Mouse (Mus musculus) retina, adult 2 months (tissue): ENCODE results near the gene Adamts13.

ENCODE experiments used
- DNase-seq: peaks from one replicate; pipeline ENCODE4 v3.0.0-alpha.2; 2012; ENCODE audit warnings: low read depth, low spot score

The Adamts13 gene

DNA sequence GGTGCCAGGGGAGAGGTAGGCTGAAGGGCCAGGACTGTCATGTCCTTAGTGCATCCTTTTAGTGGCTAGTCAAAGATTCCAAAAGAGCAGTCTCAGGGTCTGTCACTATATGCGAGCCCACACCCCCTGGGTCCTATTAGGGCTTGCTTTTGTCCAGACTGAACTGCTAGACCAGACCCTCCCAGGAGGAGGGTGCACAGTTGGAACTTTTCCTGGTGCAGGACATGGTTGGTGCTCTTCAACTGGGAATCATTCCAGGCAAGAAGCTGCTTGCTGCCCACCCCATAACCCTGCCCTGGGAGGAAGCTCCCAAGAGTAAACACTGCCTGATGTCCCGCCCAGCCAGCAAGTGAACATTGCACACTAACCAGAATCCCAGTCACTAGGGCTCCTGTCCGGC lies at the start of gene Adamts13:
TSS of gene Adamts13 (plus strand) at position 301 of the 400 bp plus-strand sequence.
- DNase-seq, result no peak

DNA sequence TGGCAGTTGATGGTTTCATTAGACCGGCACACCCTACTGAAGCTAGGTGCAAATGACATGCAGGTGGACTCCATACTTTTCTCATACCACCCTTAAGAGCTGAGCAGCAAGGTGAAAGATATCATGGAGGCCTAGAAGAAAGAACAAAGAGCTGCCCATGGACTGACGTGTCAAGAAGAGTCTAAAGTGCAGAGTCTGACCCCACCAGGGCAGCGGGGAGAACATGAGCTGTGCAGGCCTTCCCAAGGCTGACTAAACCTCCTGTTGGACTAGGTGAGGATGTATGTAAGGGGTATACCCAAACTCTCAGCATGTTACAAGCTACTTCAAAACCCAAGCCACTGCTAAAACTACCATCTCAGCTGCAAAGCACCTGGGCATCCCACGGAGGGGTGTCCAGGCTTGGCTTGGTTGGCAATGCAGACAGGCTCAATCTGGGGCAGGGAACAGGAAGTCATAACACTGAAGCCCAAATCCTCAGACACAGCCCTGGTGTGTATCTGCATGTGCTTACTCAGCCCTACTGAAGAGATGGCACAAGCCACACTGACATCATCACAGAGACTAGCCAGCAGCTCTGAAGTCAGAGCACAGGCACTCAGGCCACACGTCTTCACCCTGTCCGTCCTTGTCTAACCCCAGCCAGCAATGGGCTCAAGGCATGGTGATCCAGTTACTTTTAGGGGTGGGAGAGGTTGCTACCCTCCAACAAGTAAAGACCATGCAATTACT lies 45.3 kb upstream of the Adamts13 start:
- no peak for DNase-seq

DNA sequence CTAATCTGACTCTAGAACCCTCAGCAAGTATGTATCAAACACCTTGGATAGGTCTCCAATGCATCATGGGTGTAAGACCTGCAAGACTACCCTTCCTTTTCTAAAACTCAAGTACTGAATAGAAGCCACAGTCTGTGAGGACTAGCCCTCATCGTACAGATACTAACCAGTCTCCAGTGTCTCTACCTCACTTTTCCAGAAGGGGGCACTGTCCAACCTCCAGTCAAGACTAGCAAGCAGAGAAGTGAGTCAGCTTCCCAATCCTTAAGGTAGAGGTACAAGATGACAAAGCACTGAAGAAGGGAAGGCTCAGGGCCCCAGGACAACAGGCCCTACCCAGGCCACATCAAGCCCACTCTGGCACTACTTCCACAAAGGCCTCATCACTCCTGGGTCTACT lies 42.8 kb upstream of the Adamts13 start:
- no peak for DNase-seq

DNA sequence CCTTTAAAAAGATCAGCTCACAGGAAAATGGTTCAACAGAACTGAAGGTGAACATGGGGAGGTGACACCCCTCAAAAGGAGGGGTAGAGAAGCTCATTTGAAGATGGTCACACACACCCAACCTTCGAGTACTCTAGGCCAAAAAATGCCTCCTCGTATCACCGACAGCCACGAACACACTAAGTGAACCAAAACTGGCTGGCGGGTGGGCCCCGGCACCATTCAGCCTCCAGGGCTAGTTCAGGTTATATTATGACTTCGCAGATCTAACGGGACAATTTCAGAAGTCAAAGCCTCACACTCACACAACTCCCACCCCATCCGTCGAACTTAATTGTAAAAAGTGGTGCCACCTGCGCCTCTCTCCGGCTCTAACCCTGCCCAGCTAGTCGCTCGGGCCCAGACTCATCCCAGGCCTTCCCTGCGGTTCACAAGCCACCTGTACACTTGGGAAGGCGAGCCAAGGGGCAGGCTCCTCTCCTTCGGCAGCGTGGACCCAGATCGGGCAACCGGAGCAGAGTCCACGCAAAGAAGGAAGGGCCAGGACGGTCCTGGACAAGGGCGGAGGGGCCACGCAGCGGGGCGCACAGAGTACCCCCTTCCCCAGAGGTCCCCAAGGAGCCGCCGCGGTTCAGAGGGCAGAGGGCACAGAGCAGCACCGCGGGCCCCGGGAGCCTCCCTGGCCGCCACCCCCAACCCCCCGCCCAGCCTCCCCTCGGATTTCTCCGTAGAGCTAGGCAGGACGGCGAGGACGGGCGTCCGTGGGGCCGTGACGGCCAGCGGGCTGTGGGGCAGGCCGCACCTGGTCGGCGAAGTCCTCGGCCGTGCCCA lies 40.5 kb upstream of the Adamts13 start:
- no peak for DNase-seq

DNA sequence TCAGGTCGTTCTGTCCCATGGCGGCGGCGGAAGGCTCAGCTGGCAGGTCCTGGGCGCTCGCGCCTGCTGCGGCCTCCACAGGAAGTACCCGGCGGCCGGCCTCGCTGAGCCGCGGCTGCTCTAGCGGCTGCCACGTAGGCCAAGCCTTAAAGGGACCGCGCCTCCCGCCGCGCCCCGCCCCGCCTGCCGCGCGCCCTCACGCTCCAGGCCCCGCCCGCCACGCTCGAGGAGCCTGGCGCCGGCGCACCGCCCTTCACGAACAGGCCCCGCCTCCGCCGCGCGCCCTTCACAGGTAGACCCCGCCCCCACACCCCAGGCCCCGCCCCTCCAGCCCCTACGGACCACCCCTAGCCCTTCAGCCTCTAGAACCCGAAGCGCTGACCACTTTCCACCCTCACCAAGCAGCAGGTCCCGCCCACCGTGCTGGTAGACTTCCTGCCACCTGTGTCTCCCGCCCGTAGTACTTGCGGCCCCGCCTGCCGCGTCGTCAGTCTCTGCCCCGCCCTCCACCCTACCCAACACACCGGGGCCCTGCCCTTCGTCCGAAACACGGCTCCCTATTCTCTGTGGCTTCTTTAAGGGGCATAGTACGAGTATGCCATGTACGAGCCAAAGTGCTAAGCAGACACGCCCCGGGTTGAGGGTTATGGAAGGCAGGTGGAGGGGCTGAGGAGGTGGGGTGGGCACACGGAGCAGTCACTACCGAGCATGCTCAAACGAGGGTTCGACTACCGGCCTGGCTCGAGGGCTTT lies 39.7 kb upstream of the Adamts13 start, which contains the start of the genes Surf4 and Stkld1:
TSS of gene Surf4 (minus strand) at position 625 of the 752 bp plus-strand sequence.
TSS of gene Stkld1 (plus strand) at position 744 of the 752 bp plus-strand sequence.
- peak; percentile 76 for DNase-seq

DNA sequence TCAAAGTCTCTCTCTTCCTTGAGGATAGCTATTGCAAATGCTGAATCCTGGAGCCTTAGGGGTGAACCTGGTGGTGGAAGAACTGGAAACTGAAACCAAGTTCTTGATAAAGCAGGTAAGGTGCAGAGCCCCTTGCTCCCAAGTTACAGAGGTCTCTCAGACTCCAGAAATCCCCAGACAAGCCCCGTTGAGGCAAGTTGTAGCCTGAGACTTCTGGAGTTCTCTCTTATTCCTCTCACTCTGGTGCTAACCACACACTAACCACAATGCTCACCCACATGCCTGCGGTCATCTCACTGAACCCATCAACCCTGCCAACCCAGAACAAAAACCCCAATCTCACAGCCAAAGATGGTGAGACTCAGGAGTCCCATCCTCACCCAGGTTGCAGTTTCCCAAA lies 37.9 kb upstream of the Adamts13 start:
- DNase-seq, result no peak

DNA sequence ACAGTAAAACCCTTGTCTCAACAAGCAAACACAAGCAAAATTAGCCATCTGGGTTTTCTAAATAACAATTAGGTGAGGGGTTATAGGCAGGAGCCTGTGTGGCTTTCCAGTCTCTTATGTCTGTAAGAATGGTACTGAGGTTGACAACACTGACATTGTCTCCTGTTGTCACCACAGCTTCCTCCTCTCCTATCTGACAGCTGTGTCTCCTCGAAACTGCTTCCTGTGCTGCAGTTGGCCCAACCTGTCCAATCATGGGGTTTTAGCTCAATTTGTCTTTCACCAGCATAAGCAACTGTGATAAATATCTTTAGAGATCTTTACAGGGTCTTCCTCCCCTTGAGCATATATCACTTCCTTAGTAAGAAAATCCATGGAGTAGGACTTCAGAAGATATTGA lies 36.8 kb upstream of the Adamts13 start:
- DNase-seq, result no peak

DNA sequence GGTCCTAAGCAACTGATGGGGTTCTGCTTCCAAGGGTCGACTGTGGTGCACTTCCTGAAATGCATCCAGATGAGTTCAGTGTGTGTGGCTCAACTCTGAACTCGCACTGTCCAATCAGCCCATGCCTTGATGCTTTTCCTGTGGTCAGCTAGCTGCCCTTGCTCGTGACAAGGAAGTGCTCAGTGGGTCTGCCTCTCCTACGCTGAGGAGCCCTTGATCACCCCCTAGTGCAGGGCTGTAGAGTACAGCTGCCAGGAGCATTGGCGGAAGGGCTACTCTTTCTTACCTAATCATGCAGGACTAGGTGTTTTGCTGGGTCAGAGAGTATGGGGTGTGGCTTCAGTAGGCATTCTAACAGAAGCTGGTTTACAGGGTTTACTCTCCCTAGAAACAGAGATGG lies 31.7 kb upstream of the Adamts13 start:
- DNase-seq, result no peak

DNA sequence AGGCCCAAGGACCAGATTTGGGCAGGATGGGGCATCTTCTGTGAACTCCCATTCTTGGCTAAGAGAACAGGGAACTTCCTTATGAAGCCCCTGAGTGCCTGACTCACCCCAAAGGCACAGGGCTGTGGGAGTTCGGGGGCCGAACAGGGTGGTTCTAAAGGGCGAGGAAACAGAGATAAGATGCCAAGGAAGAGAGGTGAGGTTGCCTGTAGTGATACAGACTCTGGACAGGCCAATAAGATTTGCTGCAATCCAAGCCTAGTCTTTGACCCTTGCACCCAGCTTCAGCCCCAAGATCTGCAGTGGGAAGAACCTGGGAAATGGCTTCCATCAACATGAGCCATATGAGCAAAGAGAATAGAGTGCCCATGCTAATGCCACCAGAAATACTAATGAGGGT lies 30.0 kb upstream of the Adamts13 start:
- no peak for DNase-seq

DNA sequence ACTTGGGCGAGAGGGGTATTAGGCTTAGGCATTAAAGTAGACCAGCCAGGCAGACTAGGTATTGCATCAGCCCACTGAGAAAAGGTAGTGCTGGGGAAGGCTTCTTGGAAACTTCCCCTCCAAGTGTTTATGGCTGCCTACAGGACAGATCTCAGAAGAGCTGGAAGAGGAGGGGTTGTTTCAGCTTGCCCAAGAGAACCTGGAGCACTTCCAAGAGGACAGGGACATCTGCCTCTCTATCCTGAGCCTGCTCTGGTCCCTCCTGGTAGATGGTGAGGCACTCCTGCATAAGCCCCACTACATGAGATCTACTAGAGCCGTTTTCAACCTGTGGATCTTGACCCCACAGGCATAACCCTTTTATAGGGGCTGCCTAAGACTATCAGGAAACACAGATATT lies 22.8 kb upstream of the Adamts13 start:
- DNase-seq, result no peak

DNA sequence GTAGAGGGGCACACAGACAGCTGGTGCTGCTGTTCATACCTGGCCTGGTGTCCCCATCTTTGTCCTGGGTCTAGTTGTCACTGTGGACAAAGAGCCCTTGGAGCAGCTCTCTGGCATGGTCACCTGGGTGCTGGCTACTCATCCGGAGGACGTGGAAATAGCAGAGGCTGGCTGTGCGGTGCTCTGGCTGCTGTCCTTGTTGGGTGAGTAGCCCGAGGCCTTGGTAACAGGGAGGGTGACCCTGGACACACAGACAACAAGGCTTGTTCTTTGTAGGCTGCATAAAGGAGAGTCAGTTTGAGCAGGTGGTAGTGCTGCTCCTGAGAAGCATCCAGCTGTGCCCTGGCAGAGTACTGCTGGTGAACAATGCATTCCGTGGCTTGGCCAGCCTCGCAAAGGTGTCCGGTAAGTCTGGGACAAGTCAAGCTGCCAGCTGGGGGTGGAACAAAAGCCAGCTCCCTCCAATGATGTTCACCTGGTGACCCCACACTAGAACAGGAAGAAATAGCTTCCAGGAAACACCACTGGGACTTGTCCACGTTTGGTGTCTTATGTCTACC lies 21.8 kb upstream of the Adamts13 start:
- DNase-seq, result no peak

DNA sequence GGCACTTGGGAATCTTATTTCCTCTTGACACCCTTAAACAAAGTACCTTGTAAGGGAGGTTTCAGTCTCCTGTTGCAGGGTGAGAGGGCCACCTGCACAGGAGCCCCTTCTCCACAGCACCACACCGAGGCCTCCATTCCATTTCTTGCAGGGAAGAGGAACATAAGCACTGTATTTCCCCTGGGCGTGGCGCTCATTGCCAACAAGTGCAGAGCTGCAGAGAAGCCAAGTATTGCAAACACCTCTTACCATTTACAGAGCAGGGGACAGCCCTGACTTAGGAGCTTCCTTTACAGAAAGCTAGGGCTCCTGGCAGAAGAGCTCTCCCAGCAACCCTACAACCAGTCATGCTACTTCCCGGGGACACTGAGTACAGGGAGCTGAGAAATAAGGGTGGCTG lies 21.0 kb upstream of the Adamts13 start:
- no peak for DNase-seq

DNA sequence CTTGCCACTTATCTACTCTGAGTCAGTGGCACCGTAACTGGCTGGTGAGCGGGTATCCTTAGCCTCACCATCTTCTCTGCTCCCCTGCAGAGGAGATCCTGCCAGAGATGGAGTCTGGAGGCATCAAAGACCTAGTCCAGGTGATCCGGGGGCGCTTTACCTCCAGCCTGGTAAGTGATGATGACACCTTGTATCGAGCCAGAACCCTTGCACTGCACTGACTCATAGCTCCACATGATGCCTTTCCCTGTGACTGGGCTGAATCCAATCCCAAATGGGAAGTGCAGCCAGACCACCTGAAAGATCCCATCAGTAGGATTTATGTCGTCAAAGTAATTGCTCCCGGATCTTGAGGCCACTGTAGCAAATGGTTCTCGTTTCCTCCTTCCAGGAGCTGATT lies 20.4 kb upstream of the Adamts13 start:
- DNase-seq, result no peak

DNA sequence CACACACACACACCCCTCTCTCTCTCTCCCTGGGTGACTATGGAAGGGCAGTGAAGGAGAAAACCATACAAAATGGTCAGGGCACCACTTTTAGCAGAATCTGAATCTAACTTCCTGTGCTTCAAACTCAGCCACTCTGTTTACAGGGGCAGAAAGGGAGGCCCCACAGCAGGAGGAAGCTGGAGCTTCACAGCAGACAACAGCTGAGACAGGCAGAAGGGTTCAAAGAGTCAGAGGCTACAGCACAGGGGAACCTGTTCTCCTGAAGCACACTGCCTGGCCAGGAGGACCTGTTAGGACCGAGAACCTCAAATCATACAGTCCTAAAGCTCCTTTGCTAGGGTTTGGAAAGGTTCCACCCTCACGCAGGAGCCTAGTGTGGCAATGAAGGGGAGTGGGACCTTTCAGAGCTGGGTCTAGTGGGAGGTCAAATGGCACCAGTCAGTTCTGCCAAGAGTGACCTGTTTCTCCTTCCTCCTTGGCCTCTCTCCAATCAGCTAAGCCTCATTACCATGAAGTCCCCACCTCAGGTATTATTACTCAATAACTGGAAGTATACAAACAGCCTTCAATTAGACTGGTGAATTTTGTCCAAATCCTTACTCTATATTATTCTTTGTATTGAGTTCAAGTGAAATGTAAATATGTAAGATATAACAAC lies 18.4 kb upstream of the Adamts13 start:
- no peak for DNase-seq

DNA sequence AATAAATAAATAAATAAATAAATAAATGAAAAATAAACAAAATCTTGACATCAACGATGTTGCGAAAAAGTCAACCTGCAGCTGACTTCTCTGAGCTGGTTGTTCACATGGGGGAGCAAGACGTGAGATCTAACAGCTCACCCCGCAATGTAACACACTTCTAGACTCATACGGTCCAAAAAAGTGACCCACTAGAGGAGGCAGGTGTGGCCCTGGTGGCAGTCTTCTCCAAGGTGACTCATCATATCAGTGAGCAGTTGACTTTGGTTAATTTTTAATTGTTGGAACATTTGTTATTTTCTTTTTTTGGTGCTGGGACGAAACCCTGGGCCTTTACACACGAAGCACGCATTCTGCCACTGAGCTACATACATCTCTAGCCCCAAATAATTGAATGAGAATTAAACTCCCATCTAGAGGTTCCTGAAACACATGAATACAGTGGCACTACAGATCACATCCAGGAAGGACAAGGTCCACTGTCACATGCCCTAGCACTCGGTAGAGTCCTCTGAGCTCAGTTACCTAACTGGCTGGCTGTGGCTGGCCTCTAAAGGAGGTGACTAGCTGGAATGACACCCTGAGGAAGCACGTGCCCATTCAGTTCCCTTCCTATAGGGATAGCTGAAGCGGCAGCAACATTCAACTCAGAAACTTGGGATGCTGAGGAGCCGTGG lies 16.3 kb upstream of the Adamts13 start:
- DNase-seq, result no peak

DNA sequence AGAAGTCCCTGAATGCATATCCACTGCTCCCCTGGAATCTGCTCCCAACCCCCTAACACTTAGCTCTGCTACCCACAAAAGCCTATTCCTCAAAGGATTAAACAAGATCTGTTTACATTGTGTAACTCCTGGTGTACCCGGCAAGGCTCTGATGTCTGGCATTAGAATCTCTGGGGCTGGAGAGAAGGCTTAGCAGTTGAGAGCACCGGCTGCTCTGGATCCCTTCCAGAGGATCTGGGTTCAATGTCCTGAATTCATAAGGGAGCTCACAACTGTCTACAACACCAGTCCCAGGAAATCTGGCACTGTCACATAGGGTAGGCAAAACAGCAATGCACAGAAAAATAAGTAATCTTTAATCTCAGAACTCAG lies 15.7 kb upstream of the Adamts13 start:
- no peak for DNase-seq

DNA sequence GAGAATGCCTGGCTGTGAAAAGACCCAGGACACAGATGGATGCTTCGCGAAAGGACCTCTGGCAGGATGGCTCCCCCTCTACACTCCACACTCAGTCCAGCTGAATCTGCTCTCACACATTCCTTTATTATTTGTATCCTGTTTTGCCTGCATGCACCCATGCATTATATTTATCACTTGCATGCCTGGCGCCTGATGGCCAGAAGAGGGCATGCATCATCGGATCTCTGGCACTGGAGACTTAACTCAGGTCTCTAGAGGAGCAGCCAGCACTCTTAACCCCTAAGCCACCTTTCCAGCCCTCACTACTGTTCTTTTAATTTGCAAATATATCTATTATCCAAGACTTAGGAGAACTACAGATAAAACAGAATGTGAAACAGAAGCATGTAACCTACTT lies 12.5 kb upstream of the Adamts13 start:
- no peak for DNase-seq

DNA sequence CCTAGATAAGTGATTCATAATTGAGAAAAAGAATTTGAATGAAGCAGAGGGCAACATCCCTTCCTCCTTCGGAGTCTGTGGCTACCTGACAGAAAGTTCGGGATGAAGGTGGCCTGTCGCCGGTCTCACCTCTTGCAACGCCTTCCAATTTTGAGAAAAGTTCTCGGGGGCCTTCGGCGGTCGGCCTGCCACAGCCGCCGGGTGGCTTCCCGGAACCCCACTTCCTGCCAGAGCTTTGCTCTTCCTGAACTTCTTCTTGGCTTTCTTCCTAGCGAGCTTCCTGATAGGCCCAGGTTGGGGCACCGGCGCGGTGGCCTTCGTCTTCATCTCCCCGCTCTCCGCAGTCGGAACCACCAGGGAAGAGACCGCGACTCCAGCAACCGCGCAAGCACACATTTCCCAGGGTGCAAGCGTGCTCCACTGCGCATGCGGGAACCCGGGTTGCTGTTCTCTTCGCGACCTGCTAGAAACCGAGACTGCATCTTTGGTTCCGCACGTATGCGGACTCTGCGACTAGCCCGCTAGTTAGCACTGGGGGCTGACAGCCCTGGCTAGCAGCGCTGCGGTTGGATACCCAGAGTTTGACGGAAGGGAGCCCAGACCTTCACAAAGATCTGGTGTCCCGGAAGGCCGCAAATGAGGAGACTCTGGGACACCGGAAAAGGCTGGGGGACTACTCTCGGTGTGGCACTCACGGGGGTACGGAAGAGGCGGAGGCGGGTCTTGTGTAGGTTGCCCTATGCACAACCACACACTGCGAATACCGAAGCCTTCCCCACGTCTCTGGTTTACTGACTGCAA lies 9.1 kb upstream of the Adamts13 start, which contains the start of gene Rexo4:
TSS of gene Rexo4 (minus strand) at position 464 of the 801 bp plus-strand sequence.
- DNase-seq, result peak; percentile 92

DNA sequence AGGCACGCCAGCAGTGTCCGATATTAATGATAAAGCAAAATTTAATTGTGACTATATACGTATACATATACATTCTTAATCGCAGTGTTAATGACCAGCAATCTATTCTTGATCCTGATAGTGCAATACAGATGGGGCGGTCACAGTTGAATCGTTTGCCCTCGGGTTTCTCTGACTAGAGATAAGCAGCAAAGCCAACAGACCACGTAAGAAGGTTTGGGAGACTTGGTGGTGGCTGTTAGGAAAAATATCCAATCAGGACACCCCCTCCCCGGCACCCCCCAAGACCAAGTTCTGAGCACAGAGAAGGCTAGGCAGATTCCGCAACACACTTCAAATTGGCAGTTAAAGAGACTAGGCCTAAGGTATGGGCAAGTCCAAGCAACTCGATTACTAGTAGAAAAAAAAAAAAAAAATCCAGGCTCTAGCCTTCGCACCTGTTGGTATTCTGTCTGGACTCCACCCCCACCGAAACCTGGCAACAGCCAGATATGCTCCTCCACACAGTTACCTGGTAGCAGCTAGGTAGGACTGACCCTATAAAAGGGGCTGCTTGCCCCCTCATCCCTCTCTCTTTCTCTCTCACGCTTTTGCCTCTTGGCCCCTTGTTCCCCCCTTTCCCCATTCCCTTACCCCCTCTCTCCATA lies 8.4 kb upstream of the Adamts13 start:
- DNase-seq, result no peak
